Mouse (Mus musculus) lung, postnatal 0 days (tissue): ENCODE data around the gene Prrx1. TPM values are rescaled to one million over a fixed set of nuclear protein-coding genes. Genes with fewer than 3 reads are reported as not detected.

Experiments used
- ATAC-seq: fragments of 200-750 bp; cut with Nextera tagmentation; 2 replicates; pipeline ENCODE4 v1.8.0; 2017; ENCODE audit warnings: moderate library complexity
- DNase-seq: peaks from one replicate; pipeline ENCODE4 v3.0.0-alpha.2; 2016; ENCODE audit warnings: low spot score
- H3K27ac ChIP-seq: fragments of 300-500 bp; sonication (generic); 2 replicates; pipeline ENCODE4 v1.5.1; 2014; ENCODE audit warnings: antibody characterized with exemption, mild to moderate bottlenecking, low read length, mixed read lengths
- H3K27me3 ChIP-seq: fragments of 300-500 bp; sonication (generic); replicated peaks from 2 replicates; pipeline ENCODE4 v1.6.1; 2014; ENCODE audit warnings: low read length, mixed read lengths; ENCODE audit not compliant: insufficient read depth
- H3K36me3 ChIP-seq: fragments of 300-500 bp; sonication (generic); 2 replicates; pipeline ENCODE4 v1.6.1; 2014; ENCODE audit warnings: low read length, mixed read lengths; ENCODE audit not compliant: insufficient read depth
- H3K4me1 ChIP-seq: fragments of 300-500 bp; sonication (generic); 2 replicates; pipeline ENCODE4 v1.6.1; 2014; ENCODE audit warnings: antibody characterized with exemption, low read depth, low read length, mixed read lengths; ENCODE audit not compliant: insufficient read depth
- H3K4me2 ChIP-seq: fragments of 300-500 bp; sonication (generic); replicated peaks from 2 replicates; pipeline ENCODE4 v1.6.1; 2014; ENCODE audit warnings: low read depth, mild to moderate bottlenecking, low read length, moderate library complexity, mixed read lengths
- H3K4me3 ChIP-seq: fragments of 300-500 bp; sonication (generic); 2 replicates; pipeline ENCODE4 v1.5.1; 2014; ENCODE audit warnings: low read depth, low read length
- H3K9ac ChIP-seq: fragments of 300-500 bp; sonication (generic); replicated peaks from 2 replicates; pipeline ENCODE4 v1.6.1; 2014; ENCODE audit warnings: low read depth, mild to moderate bottlenecking
- H3K9me3 ChIP-seq: fragments of 300-500 bp; sonication (generic); 2 replicates; pipeline ENCODE4 v1.6.1; 2016; ENCODE audit warnings: low read length, mixed read lengths
- CTCF ChIP-seq: IDR thresholded peaks from 2 replicates; pipeline ENCODE4 v1.5.1; 2016; ENCODE audit warnings: antibody characterized with exemption, mild to moderate bottlenecking
- EP300 ChIP-seq: IDR thresholded peaks from 2 replicates; pipeline ENCODE4 v1.6.1; 2016; ENCODE audit warnings: antibody characterized with exemption, mild to moderate bottlenecking, control low read depth
- WGBS: fragments of 180-500 bp; shearing (Covaris S2); extraction: QIAGEN DNeasy Blood & Tissue Kit; methylation state at CpG from one replicate; pipeline ENCODE4 v1.1.7; 2014; 5-methylcytosine and 5-hydroxymethylcytosine counted together
- polyA plus RNA-seq: library from polyadenylated mRNA; unstranded; fragments of >200 nt; fragmentation: Nextera tagmentation; extraction: Ambion mirVana; gene quantifications from 2 replicates; pipeline ENCODE4 v1.2.1, GENCODE M21; 2015

The Prrx1 gene
- polyA plus RNA-seq, 1 experiment from 2014 or later: 3.6 TPM

DNA sequence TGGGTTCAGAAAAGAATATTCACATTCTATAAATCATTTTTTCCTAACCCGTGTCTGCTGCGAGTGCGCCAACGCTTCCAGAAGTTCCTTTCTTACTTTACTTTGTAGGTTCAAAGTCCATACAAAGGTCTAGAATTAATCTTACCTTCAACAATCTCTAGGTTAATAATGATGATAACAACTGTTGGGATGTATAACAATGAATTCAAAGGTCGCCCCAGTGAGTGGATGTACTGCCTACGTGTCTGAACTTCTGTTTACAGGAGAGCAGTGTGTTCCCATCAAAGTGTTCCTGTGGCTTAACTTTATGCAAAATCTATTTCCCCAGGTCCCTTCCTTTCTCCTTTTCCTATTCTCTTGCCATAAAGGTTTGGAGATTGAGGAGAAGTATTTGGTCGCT lies 24.4 kb downstream of the Prrx1 start:
- no peak overlapping the region for H3K9ac ChIP-seq
- no peak overlapping the region for H3K27ac ChIP-seq
- TF ChIP-seq EP300 (no peak), CTCF (no peak)
- H3K4me3 ChIP-seq: no peak overlapping the region
- ATAC-seq (no peak), DNase-seq (no peak)
- H3K27me3 ChIP-seq: no peaks in the 10 kb centered on the region
- no peaks in the 10 kb centered on the region for H3K9me3 ChIP-seq
- H3K4me1 ChIP-seq: no peaks in the 10 kb centered on the region
- no peaks in the 10 kb centered on the region for H3K36me3 ChIP-seq
- no peak overlapping the region for H3K4me2 ChIP-seq
- WGBS: 80% methylated on average over 7 of the region's 7 CpGs

DNA sequence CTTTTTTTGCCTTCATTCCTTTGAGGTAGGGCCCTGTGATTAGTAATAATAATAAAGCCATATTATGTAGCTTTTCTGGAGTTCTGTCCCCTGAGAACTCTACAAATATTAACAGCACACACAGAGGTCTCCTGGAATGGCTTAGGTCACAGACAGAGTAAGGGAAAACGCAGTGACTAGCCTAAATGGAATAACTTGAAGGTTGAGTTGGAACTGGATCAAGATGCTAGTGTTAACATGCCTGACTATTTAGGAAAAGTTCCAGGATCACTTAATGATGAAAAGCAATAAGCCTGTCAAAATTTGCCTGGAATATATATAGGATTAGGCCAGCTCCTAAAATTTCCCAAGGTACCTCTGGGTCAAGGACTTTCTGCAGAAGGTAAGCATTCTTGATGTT lies 28.0 kb downstream of the Prrx1 start:
- H3K27ac ChIP-seq: no peak overlapping the region

DNA sequence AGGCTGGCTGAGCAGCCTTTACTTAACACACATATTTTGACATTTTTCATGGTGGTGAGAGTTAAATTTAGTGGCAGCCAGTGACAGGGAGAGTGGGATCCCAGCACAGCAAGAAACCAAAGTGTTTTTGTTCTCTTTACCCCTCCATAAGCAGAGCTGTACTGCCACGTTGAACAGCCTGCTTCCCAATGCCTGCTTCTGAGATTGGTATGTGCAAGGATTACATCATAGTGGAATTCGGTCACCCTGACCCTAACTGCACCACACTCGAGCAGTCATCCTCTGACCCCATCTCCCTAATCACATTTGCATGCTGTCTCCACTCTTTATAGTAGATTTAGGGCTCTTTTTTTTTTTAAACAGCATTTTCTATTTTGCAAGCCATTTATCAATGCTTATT lies 28.4 kb downstream of the Prrx1 start:
- TF ChIP-seq CTCF: no peak
- no peak for ATAC-seq
- H3K9me3 ChIP-seq: no peaks in the 10 kb centered on the region

More for the DNA sequence above, 28.0 kb downstream of the Prrx1 start:
- Histone ChIP-seq H3K9me3 (no peaks in the 10 kb centered on the region), H3K36me3 (no peaks in the 10 kb centered on the region), H3K9ac (no peak overlapping the region), H3K27me3 (no peaks in the 10 kb centered on the region), H3K4me2 (no peak overlapping the region), H3K4me3 (no peak overlapping the region), H3K4me1 (no peaks in the 10 kb centered on the region)
- ATAC-seq (no peak), DNase-seq (no peak)
- no peak for TF ChIP-seq CTCF
- TF ChIP-seq EP300: no peak
- WGBS: 41% methylated on average over 1 of the region's 1 CpGs

DNA sequence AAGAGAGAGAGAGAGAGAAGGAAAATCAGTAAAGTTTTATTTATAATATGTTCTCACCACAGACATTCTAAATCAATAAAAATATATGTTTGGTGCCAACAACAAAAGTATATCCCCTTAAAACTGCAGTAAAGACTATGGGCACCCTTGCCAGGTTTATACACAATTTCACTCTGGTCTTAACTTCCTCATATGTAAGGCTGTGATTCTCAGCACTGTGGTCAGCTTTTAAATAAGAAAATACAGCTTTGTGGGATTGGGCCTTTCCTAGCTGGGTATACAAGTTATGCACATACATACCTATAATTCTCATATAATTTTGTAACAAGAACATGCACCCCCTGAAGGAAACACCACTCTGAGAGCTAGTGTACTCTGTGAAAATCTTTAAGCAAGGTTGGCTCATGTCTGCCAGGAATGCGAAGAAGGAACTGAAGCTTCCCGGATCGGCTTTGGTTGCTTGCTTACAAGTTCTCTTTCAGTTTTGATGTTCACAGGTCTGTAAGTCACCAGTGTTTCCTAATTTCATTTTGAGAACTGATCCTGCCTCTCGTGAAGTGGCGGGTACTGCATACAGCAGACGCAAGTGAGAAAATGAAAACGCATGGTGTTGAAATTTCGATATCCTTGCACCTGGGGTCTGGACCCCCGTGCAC lies 29.4 kb downstream of the Prrx1 start:
- H3K4me3 ChIP-seq: no peak overlapping the region
- H3K27ac ChIP-seq: no peak overlapping the region

More for the DNA sequence above, 28.4 kb downstream of the Prrx1 start:
- Histone ChIP-seq H3K4me2 (no peak overlapping the region), H3K27me3 (no peaks in the 10 kb centered on the region), H3K27ac (no peak overlapping the region), H3K9ac (no peak overlapping the region), H3K36me3 (no peaks in the 10 kb centered on the region), H3K4me1 (no peaks in the 10 kb centered on the region), H3K4me3 (no peak overlapping the region)
- peak; percentile 17 for DNase-seq
- WGBS: 14% methylated on average over 3 of the region's 3 CpGs

DNA sequence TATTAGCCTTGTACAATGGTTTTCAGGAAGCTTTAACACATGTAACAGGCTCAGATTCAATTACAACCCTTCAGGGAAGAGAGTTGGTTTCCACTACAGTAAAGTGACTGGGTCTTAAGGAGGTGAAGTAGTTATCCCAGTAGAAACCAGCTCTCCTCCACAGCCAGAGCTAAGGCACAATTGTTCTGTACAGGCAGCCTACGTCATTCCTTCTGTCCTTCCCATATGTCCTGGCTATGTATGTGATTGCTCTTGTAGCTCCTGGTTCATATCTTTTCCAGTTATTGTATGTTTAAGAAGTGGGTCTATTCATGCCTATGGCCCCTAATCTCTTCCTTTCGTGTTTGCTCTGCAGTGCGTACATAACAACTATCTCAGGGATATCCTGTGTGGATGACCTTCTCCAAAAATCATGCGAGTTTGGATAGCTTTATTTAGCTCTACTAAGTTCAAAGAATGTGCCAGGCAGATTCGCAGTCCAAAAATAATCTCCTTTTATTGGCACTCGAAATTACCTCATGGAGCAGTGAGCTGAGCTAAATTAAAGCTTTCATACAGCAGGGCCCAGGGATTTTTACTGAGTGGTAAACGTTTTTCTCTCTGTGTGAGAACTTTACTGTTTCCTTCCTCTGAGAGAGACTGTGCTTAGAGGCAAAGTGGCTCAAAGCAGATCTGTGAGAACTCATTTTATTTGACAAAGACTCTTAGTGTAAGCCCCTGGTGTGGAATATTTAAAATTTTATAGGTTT lies 31.9 kb downstream of the Prrx1 start:
- WGBS: 32% methylated on average over 7 of the region's 7 CpGs
- ATAC-seq: no peak
- Histone ChIP-seq H3K27ac (no peak overlapping the region), H3K4me2 (no peak overlapping the region), H3K27me3 (no peaks in the 10 kb centered on the region), H3K4me1 (no peaks in the 10 kb centered on the region), H3K9ac (no peak overlapping the region), H3K36me3 (no peaks in the 10 kb centered on the region), H3K9me3 (no peaks in the 10 kb centered on the region), H3K4me3 (no peak overlapping the region)
- TF ChIP-seq CTCF: no peak
- TF ChIP-seq EP300: no peak
- no peak for DNase-seq

More for the DNA sequence above, 29.4 kb downstream of the Prrx1 start:
- TF ChIP-seq EP300 (no peak), CTCF (no peak)
- no peak for DNase-seq
- WGBS: 86% methylated on average over 9 of the region's 9 CpGs
- H3K27me3 ChIP-seq: no peaks in the 10 kb centered on the region
- no peak overlapping the region for H3K4me2 ChIP-seq
- no peak overlapping the region for H3K9ac ChIP-seq
- no peaks in the 10 kb centered on the region for H3K4me1 ChIP-seq
- no peaks in the 10 kb centered on the region for H3K36me3 ChIP-seq
- no peaks in the 10 kb centered on the region for H3K9me3 ChIP-seq
- ATAC-seq: no peak

DNA sequence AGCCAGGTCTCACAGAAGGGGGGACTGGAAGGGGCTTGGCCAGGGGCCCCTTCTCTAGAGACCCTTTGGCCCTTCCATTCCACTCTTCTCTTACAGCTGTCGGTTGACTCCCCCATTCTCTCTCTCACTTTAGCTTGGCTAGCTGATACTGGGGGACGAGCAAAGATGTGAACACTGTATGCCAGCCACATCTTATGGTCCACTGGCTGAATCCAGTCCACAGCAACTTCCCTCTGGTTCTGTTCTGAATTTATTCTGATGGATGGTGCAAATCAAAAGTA lies 32.7 kb downstream of the Prrx1 start:
- TF ChIP-seq CTCF (no peak), EP300 (no peak)
- Histone ChIP-seq H3K9me3 (no peaks in the 10 kb centered on the region), H3K27ac (no peak overlapping the region), H3K4me1 (no peaks in the 10 kb centered on the region), H3K4me3 (no peak overlapping the region), H3K27me3 (no peaks in the 10 kb centered on the region), H3K4me2 (no peak overlapping the region), H3K36me3 (no peaks in the 10 kb centered on the region), H3K9ac (no peak overlapping the region)
- no peak for DNase-seq
- no peak for ATAC-seq
- whole genome bisulfite sequencing: 59% methylated on average over 2 of the region's 2 CpGs
